Mouse (Mus musculus): Measurements from ENCODE around the gene Ibtk. TPM values are rescaled to one million over a fixed set of nuclear protein-coding genes. Genes with fewer than 3 reads are reported as not detected.

Gene Ibtk
- polyA plus RNA-seq, 1 experiment from 2014 or later, result 28.1 TPM

GRCm38 (mm10) chr9:85663810-85664209, 85.3 kb downstream of the Ibtk start:
- no peaks in the 10 kb centered on the region for H3K27me3 ChIP-seq
- no peak for ATAC-seq
- ChIA-PET POLR2A (no interaction called here), CTCF (interaction anchor here (1.0 to 1.4 kb wide), 2 partner anchors 10 to 15 kb away, joined by 5 read pairs; no protein-coding TSS in a partner anchor)
- no peak for TF ChIP-seq CTCF (IDR thresholded peaks at IDR 0.05)
- in situ Hi-C loops (cut with MboI; ENCODE audit: low pct_unique_long_range_greater_than_20kb), result no loop called here
- DNase-seq (ENCODE audit: low read depth, low spot score), result no peak

DNA sequence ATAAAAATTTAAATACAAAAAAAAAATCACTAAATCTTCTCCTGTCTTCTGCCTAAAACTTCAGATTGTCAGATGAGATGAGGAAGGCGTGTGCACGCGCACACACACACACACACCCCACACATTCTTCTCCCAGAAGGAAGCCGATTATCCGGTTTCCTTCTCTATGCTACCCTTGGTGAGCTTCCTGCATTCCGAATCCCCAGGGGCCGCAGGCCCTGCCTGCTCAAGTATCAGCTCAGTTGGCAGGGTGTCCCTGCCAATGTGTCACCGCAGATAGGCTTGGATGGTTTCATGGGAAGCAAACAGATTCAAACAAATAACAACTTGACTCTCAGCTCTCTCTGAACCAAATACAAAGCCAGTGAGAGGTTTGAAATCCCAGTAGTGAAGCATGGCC, 86.0 kb downstream of the Ibtk start:
- no peaks in the 10 kb centered on the region for H3K27me3 ChIP-seq
- CTCF ChIA-PET, result interaction anchor here (1.4 kb wide), 1 partner anchor 10 kb away, joined by 5 read pairs; no protein-coding TSS in a partner anchor
- DNase-seq (ENCODE audit: low read depth, low spot score) (no peak), ATAC-seq (no peak)
- in situ Hi-C loops (cut with MboI; ENCODE audit: low pct_unique_long_range_greater_than_20kb), result no loop called here
- TF ChIP-seq CTCF (IDR thresholded peaks at IDR 0.05), result no peak
- POLR2A ChIA-PET, result no interaction called here

- DNase-seq (ENCODE audit: low read depth, low spot score), result no peak
- ATAC-seq, result no peak
- TF ChIP-seq CTCF (IDR thresholded peaks at IDR 0.05), result no peak
- ChIA-PET POLR2A (interaction anchor here (0.7 kb wide), 1 partner anchor 1934 kb away, joined by 5 read pairs; no protein-coding TSS in a partner anchor), CTCF (no interaction called here)
- H3K27me3 ChIP-seq, result no peaks in the 10 kb centered on the region
- in situ Hi-C loops (cut with MboI; ENCODE audit: low pct_unique_long_range_greater_than_20kb), result no loop called here
Measured at GRCm38 (mm10) chr9:85653401-85653800, 95.7 kb downstream of the Ibtk start.

GRCm38 (mm10) chr9:85638276-85638675, 110.9 kb downstream of the Ibtk start:
- in situ Hi-C loops (cut with MboI; ENCODE audit: low pct_unique_long_range_greater_than_20kb), result no loop called here
- no peak for TF ChIP-seq CTCF (IDR thresholded peaks at IDR 0.05)
- H3K27me3 ChIP-seq, result no peaks in the 10 kb centered on the region
- ChIA-PET CTCF (no interaction called here), POLR2A (no interaction called here)
- ATAC-seq, result no peak
- no peak for DNase-seq (ENCODE audit: low read depth, low spot score)

Other genes with a start within 250 kb of the Ibtk start
- 34.5 TPM for gene Tpbg, start 93.0 kb upstream of the Ibtk start, polyA plus RNA-seq (2021)

Data from Patski (cell line).